Mouse (Mus musculus): ENCODE results near the gene Rnf6.

- TF ChIP-seq CTCF (IDR thresholded peaks at IDR 0.05; ENCODE audit: extremely low read depth, insufficient read depth, low read length), result no peak
- TF ChIP-seq POLR2A (IDR thresholded peaks at IDR 0.05; ENCODE audit: extremely low read depth, insufficient read depth, low read length), result no peak
These were observed 24.5 kb upstream of the Rnf6 start for GRCm38 (mm10) chr5:146245646-146246370.

Measured in cortical plate, adult 2 months (tissue).